Mouse (Mus musculus): Measurements from ENCODE around the gene Ppm1h.

GRCm38 (mm10) chr10:122939546-122939945, 261.0 kb downstream of the Ppm1h start:
- TF ChIP-seq CTCF (IDR thresholded peaks at IDR 0.05; ENCODE audit: borderline replicate concordance, extremely low read depth, insufficient read depth, insufficient read length), result no peak
- no peak for TF ChIP-seq POLR2A (IDR thresholded peaks at IDR 0.05; ENCODE audit: borderline replicate concordance, extremely low read depth, insufficient read depth, insufficient read length, poor library complexity, severe bottlenecking)

All from brain, embryonic 14.5 days (tissue).